Mouse (Mus musculus): Measurements from ENCODE around the gene Chrnb2.
"Not testable (repeated sequence)": the region's sequence is repeated elsewhere in the genome, so short reads cannot be mapped to it uniquely, and the experiment has no call there.

Gene Chrnb2

DNA sequence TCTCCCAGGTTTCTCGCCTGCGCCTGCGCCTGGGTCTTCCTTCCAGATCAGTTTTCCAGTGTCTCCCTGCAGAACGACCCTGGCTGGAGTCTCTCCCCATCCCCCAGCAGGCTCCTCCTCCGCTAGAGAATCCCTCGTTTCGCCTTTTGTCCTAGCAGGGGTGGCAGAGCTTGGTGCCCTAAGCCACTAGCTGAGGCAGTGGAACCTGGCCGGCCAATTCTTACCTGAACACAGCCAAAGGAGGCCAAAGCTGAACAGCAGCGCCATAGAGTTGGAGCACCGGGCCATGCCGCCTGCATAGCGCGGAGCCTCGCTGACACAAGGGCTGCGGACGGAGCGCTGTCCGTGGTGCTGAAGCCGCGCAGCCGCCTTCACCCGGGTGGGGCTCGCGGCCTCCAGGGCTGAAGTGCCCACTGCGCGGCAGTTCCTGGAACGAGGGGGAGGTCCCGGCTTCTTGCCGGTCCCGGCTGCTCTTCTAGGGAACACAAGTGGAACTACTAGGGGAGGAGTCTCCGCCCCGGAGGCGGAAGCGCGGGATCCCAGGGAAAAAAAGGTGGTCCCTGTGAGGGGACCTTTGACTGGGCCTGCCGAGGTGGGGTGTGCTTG, at the start of gene Chrnb2:
Gene Chrnb2 (minus strand): TSS at position 514 of the 606 bp plus-strand sequence.
- no peak for DNase-seq (ENCODE audit: extremely low read depth, low read depth)

DNA sequence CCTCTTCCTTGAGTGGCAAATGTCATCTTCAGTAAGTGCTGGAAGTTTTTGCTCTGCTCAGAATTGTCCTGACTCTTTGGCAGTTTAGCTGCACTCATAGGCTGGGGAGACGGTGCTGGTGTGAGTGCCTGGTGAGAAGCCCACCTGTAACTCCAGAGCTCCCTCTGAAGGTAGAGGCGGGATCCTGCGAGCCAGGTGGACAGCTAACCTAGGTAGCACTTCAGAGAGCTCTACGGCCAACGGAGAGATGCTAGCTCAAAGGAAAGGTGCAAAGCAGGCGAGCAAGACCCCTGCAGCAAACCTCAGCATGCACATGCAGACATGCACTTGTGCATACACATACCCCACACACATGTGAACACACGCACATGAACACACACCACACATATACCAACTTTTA, 49.6 kb upstream of the Chrnb2 start:
- DNase-seq (ENCODE audit: extremely low read depth, low read depth) = no peak

DNA sequence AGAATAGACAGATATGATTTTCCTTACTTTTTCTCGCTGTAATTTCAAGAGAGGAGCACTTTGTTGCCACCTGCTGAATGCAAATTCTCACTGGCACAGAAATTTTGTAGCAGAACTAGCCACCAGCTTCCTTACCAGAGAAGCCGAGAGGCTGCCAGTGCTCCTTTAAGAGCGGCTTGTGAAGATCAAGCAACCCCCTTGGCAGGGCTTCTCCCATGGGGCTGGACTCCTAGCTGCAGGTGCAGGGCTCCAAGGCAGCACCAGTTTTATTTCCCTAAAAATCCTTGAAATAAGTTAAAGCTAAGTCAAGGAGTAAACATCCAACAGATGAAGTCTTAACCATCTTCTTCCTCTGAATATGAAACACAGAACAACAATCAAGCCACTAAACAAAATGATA, 47.7 kb upstream of the Chrnb2 start:
- DNase-seq (ENCODE audit: extremely low read depth, low read depth) = no peak

DNA sequence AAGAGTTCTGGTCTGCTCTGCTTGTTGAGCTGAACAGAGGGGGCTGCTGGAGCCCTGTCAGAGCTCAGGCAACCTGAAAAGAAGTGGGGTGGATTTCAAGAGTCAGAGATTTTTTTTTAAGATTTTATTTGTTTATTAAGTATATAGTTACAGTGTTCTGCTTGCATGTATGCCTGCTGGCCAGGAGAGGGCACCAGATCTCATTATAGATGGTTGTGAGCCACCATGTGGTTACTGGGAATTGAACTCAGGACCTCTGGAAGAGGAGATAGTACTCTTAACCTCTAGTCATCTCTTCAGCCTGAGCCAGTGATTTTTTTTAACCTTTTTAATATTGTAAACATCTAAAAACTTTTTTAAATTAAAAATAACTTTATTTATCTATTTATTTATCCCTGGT, 46.4 kb upstream of the Chrnb2 start:
- DNase-seq (ENCODE audit: extremely low read depth, low read depth) = no peak

DNA sequence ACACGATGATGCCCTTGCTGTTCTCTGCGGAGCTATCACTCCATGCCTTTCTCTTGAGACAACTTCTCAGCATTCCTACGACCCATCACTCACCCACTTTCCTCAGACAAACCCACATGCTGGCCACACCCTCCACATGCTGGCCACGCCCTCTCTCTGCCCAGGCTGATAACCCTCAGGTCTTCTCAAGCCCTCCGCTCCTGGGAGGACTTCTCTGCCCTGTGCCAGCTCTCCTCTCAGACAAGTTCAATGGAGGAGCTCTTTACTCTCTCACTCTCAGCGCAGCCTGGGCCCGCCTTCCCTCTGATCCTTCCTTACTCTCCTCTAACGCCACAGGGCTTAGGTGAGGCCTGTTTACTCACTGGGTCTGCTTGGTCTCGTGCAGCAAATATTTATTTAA, 44.2 kb upstream of the Chrnb2 start:
- no peak for DNase-seq (ENCODE audit: extremely low read depth, low read depth)

DNA sequence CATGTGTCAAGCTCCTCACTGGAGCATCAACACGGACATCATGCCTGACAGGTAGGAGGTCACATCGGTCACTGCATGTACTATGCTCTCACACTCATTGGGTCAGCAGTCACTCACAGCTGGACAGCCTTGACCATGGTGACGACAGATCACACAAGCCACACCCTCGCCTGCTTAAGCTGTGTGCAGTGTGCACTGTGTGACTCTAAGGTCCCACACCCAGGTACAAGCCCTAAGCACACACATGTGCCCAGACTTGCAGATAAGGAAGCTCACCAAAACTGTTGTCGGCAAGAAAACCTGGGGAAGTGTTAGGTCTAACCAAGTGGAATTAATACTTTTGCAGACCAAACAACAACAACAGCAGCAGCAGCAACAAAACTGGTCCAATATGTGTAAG, 43.4 kb upstream of the Chrnb2 start:
- DNase-seq (ENCODE audit: extremely low read depth, low read depth) = no peak

DNA sequence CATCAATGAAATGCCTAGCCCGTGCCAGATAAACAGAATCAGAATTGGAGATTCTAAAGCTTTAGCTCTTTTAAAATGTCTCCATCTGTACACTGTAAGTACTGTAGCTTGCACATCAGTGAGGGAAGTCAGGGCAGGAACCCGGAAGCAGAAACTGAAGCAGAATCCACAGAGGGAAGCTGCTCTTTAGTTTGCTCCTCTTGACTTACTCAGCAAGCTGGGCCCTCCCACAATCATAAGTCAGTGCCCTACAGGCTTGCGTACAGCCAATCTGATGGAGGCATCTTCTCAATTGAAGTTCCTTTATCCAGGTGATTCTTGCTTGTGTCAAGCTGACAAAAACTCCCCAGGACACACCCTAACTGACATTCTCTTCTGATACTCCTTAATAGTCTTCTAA, 42.7 kb upstream of the Chrnb2 start:
- DNase-seq (ENCODE audit: extremely low read depth, low read depth) = no peak

DNA sequence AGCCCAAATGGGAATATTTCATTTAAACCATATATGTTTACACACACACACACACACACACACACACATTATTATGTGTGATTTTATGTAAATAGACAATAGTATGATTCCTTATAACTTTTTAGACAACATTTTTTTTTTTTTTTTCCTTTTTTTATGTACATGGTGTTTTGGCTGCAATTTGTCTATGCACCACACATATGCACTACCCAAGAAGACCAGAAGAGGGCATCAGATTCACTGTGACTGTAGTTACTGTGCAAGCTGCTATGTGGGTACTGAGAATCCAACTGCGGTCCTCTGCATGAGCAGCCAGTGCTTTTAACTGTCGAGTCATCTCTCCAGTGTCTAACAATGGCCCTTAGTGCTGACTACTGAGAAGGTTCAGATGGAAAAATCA, 42.3 kb upstream of the Chrnb2 start:
- peak; percentile 38 for DNase-seq (ENCODE audit: extremely low read depth, low read depth)

DNA sequence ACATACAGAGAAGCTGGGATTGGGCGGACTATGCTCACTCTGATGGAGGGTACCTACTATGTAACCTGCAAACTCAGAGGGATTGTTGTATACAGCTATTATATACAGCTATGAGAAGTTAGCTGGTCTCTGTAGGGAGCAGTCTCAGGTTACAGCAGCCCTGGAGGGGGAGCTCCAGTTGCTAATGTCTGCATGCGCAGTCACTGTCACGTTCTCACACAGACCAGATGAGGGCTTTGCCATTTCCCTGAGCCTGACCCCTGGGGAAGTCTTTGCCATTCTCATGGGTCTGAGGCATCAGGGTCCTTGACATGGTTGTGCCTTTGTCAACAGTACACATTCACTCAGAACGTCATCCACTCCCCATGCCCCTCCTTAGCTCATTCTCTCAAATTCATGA, 40.7 kb upstream of the Chrnb2 start:
- DNase-seq (ENCODE audit: extremely low read depth, low read depth) = no peak

DNA sequence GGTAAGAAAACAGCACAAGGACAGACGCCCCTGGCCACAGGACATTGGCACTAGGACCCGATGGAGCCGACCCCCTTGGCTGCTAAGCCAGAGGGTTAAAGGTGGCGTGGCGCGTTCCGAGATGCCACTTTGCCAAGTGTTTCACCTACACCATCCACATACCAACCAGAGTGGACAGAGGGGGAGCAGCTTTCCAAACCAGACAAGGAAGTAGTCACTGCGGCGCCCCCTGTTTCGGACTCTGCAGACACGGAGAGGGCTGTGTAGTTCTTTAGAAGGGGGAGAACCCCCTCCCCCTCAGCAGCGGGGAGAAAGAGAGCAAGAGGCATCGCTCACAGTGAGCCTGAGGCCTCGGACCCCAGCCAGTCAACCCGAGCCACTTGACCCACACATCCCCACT, 38.4 kb upstream of the Chrnb2 start:
- no peak for DNase-seq (ENCODE audit: extremely low read depth, low read depth)

DNA sequence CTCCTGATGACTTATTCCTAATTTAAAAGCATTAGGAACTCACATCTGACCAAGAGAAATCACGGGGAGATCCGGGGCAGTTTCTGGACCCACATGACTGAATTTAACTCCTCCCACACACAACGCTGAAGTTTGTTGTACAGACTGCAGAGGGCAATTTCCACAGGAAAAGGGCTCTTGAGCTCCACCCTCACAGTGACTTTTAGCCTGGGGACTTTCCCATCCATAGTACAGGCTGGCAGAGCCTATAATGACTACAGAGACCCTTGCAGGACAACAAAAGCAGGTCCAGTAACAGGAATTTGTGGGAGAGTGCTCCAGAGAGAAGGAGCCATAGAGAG, 37.0 kb upstream of the Chrnb2 start:
- DNase-seq (ENCODE audit: extremely low read depth, low read depth) = no peak

DNA sequence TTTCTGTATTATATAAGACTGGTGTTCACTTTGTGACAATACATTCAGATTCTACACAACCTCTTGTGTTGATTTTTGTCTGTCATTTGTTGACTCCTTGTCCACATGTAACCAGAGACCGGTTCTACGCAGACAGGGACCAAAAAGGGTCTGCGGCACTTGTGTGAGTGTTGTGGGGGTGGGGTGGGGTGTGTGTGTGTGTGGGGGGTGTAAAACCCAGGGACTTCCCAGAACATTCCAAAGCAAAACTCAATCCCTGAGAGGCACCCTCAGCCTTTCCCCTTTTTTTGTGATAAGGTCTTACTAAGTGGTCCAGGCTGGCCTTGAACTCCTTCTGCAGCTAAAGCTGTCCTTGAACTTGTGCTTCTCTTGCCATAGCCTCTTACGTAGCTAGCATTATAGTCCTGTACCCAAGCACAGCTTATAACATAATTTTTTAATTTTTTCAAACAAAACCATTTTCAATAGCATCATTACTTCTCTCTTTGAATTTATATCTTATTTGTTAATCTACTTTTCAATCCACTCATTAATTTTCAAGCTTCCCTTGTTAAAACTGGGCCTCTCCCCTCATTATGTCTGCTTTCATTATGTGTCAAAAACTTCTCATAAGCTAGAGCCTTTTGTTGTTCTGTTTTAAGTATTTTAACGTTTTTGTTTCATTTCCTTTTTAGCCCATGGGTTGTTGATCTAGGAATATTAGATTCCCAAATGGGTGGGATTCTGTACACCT, 36.5 kb upstream of the Chrnb2 start:
- no peak for DNase-seq (ENCODE audit: extremely low read depth, low read depth)

DNA sequence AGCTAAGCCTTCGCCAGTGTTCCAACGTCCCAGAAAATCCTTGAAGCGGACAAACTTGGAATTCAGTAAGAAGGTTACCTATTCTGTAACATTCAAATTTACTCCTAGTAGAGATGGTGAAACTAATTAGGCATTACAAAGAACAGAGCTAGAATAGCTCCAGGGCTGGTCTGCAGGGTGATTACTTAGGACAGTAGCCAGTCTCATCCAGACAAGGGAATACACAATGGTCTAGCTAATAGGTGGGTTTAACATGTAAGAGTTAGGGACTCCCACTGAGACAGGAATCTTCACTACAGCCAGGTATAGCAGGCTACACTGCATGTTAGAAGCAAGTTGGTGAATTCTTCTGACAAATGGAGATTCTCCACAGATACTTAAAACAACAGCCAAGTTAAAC, 35.6 kb upstream of the Chrnb2 start:
- not testable (repeated sequence) for DNase-seq (ENCODE audit: extremely low read depth, low read depth)

DNA sequence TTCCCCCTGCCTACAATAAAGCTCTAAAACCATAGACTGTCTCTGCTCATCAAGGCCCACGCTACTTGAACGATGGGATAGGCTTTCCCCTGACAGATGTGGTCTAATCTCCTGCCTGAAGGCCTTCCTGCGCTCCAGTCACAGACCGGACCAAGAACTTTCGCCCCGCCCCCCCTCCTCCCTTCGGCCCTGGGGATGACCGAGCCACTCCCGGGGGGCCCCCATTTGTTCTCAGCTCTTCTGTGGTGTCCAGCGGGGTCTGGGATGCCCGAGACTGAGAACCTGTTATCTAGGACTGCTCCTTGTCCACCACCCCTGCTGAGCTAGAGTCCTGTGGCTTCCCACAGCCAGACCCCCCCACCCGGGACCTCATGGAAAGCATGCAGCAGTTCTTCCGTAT, 35.0 kb upstream of the Chrnb2 start:
- DNase-seq (ENCODE audit: extremely low read depth, low read depth) = no peak

DNA sequence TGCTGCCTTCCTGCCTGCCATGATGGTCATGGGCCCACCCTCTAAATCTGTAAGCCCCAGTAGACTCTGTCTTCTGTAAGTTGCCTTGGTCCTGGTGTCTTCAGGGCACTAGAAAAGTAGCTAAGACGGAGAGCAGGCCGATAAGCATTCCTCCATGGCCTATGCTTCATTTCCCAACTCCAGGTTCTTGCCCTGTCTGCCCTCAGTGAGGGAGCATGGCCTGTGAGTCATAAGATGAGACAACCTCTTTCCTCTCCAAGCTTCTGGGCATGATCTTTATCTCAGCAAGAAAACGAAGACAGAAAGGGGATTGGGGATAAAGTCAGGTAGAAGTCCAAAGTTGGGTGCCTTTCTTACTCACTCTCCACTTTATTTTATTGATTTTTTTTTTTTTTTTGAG, 34.1 kb upstream of the Chrnb2 start:
- no peak for DNase-seq (ENCODE audit: extremely low read depth, low read depth)

DNA sequence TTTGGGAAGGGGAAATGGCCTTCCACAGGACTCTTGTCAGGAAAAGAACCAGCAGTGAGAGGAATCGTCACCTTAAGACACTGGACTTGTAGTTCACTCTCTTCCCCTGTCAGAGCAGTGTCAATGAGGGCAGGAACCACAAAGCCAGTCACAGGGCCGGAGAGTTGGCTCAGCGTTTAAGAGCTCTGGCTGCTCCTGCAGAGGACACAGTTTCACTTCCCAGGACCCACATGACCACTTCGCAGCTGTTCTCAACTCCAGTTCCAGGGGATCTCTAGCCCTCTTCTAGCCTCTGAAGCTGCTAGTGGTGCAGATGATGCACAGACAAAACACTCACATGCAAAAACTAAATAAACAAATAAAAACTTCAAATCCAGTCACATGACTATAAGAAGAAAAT, 31.9 kb upstream of the Chrnb2 start:
- no peak for DNase-seq (ENCODE audit: extremely low read depth, low read depth)

DNA sequence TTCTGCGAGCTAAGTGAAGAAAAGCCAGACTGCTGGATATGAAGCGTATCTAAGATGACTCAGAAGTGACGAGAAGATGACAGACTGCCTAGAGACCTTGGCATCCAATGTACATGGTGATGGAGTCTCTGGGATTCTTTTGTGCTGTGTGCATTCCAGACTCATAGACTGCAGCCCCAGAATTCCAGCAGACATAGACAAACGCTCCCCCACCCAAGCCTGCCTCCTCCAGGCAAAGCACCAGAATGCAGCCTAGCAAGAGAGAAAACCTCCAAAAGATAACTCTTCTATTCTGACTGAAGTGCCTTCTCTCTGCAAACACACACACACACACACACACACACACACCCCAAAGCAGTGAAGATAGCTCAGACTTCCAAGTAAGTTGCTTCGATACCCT, 31.3 kb upstream of the Chrnb2 start:
- no peak for DNase-seq (ENCODE audit: extremely low read depth, low read depth)

DNA sequence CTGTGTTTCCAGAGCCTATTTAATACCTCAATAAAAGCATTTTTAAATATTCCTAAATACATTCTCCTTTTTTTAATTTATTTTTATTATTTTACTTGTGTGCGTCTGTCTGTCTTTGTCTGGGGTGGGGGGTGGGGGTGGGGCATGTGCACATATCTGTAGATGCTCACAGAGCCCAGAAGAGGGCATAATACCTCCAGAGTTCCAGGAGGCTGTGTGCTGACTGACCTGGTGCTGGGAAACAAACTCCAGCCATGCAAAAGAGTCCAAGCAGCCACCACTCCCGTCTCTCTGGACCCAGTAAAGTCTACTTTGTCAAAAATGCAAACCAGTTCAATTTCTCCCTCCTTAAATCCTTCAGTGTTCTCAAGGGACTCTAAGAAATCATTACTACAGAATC, 30.2 kb upstream of the Chrnb2 start:
- DNase-seq (ENCODE audit: extremely low read depth, low read depth) = no peak

DNA sequence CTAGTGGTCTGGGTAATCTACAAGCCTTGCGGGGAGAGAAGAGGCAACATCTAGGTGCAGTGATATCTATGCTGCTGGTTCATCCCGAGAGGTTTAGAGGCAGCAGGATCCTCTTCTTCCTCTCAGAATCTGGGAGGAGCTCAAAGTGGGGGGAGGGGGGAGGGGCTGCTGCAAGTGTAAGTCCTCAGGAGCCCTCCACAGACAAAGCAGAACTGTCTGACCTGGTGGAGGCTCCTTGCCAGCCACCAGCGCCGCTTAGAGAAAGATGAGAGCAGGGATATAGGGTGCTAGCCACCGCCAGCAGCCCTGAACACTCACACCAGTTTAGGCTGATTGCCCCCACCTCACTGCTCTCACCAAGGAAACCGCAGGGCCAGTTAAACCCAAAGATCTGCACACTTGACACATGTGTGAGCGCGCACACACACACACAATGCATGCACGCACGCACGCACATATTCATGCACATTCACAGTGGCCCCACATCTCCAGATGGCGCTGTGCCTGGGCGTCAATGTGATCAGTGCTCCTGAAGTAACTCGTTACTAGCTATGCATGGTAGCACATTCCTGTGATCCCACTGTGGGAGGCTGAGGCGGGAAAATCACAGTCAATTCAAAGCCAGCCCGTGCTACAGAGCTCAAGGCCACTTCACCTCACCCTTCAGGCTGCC, 24.4 kb upstream of the Chrnb2 start:
- no peak for DNase-seq (ENCODE audit: extremely low read depth, low read depth)

DNA sequence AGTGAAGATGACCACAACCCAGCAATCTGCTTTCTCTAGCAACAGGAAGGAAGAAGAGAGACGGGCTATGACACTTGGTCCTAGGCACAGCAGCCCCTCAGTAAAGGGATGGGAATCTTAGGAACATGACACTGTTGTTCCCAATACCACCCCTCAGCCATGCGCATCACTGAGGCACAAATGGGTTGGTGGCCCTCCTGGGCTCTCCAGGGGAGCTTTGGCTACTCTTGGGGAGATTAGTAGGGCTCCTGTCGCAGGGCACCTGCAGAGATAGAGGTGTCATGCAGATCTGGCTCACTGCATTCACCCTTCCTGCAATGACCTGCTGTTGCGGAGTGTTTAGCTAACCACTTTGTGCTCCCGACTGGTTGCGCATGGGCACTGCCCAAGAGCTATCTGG, 21.8 kb upstream of the Chrnb2 start:
- no peak for DNase-seq (ENCODE audit: extremely low read depth, low read depth)

DNA sequence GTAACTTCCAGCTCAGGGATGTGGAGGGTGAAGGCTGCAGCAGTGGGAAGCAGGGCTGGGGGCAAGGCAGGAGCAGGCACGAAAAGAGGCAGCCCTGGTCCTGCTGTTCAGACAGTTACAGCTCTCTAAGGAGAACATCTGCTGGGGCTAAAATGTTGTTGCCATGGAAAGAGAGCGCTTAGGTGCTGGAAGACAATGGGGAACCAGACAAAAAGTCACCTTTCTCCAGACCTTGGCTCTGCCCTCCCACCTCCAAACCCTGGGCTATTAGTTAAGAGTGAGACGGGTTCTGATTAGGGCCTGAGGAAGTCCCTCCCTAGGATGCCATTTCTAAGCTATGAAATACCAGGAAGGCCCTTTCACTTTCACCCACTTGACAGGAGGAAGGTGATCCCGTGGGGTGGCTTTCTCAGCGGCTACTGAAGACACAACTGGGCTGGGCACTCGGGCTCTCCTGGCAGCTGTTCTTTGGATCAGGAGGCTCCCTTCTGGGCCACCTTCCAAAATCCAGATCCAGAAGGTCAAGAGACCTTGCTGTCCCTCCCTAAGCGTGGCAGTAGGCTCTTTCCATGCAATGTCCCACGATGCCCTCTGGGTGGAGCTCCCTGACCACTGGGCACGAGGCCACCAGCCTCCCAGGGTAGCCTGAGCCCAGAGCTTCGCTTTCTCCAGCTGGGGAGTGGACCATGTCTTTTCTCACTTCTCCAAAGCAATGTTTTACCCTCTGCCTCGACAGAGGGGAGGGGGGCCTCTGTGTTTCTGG, 20.7 kb upstream of the Chrnb2 start:
- DNase-seq (ENCODE audit: extremely low read depth, low read depth) = no peak

DNA sequence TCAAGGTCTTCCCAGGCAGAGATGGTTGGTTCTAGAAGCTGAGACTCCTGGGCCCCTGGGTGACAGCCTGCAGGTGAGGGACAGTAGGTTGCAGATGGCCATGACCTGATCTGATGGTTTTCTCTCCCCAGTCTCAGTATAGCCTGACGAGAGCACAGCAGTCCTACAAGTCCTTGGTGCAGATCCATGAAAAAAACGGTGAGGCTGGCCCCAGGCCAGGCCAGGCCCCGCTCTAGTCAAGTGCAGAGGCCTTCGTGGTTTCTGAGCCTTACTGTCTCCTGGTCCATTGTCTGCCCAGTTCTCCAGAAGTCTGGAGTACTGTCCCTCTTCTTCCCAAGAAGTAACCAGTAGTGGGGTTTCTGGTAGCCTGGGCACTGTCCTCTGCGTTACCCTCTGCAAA, 17.2 kb upstream of the Chrnb2 start:
- DNase-seq (ENCODE audit: extremely low read depth, low read depth) = no peak
